15 mouse cellular contexts compared by ENCODE assay signal in genomic region chr14:72563941-72564340, GRCm38 (mm10).
DNase-seq lines count a peak whose midpoint lies in the region; TF ChIP-seq lines count a peak whose summit lies in the region.
"Had no signal": no experiment of that assay in that cellular context is flagged by ENCODE, and none has a peak within 500 bp of the region (broad histone marks: within the 10 kb centered on the region; RNA-seq: fewer than 3 reads in every experiment).

No protein-coding gene starts in this region.

- no peaks in the 10 kb centered on the region for H3K4me1 ChIP-seq in forebrain, embryonic 10.5 days
- H3K4me1 ChIP-seq: hindbrain, embryonic 10.5 days; intestine, embryonic 15.5 days; limb, embryonic 13.5 days had no signal

- no peaks in the 10 kb centered on the region for H3K27me3 ChIP-seq in forebrain, embryonic 10.5 days (ENCODE audit: poor library complexity, severe bottlenecking)
- H3K27me3 ChIP-seq: CH12.LX; intestine, embryonic 15.5 days; limb, embryonic 13.5 days; Patski had no signal

- peaks cover 90% of the 10 kb centered on the region for H3K36me3 ChIP-seq in forebrain, embryonic 10.5 days (replicated peaks)

- H3K27ac ChIP-seq in left cerebral cortex, adult 2 months, result no peak overlapping the region
- no peak overlapping the region for H3K27ac ChIP-seq in forebrain, embryonic 10.5 days
- H3K27ac ChIP-seq: heart, adult 2 months; hindbrain, embryonic 10.5 days; intestine, embryonic 15.5 days; limb, embryonic 13.5 days; stomach, postnatal 0 days had no signal

- peak; percentile 9 to 31 for DNase-seq in heart, adult 9 months (ENCODE audit: low spot score in 2 of 2)
- DNase-seq in heart, postnatal 25 days (ENCODE audit: low spot score), result no peak
- DNase-seq in 416B (ENCODE audit: low read depth), result peak; percentile 73
- DNase-seq in fat pad, adult 2 months (ENCODE audit: extremely low read depth, low read depth, low spot score), result peak; percentile 16
- peak; percentile 41 for DNase-seq in lung, postnatal 25 days (ENCODE audit: low spot score)
- DNase-seq in left cerebral cortex, adult 2 months (ENCODE audit: extremely low spot score in 1 of 2, low spot score in 2 of 2), result no peak
- no peak for DNase-seq in forebrain, embryonic 10.5 days (ENCODE audit: extremely low spot score, low spot score)
- DNase-seq: adrenal gland, postnatal 25 days had no signal

- intact Hi-C loops in heart, postnatal 25 days (cut with DNase I), result no loop called here
- intact Hi-C loops in left cerebral cortex, adult 2 months (cut with DNase I), result no loop called here

- no peak overlapping the region for H3K4me3 ChIP-seq in left cerebral cortex, adult 2 months
- no peak overlapping the region for H3K4me3 ChIP-seq in forebrain, embryonic 10.5 days
- H3K4me3 ChIP-seq: heart, adult 2 months; hindbrain, embryonic 10.5 days; intestine, embryonic 15.5 days; limb, embryonic 13.5 days had no signal

- no peak for TF ChIP-seq CTCF in left cerebral cortex, adult 2 months (IDR thresholded peaks at IDR 0.05)

- 100% methylated on average over 1 of the region's 1 CpGs for WGBS in forebrain, embryonic 10.5 days

- no peaks in the 10 kb centered on the region for H3K9me3 ChIP-seq in forebrain, embryonic 10.5 days
- H3K9me3 ChIP-seq: hindbrain, embryonic 10.5 days; intestine, embryonic 15.5 days; limb, embryonic 13.5 days had no signal

Comparison
In these comparisons a context has a peak if more than half of its experiments do, and no peak if none do; other contexts are left out.
1. DNase-seq: peak in heart, adult 9 months (2 of 2), 416B (single experiment), fat pad, adult 2 months (single experiment) and lung, postnatal 25 days (single experiment); none in heart, postnatal 25 days (single experiment), left cerebral cortex, adult 2 months (0 of 2) and forebrain, embryonic 10.5 days (single experiment).